ENCODE assay signal across 8 mouse cellular contexts in genomic region chr1:155491205-155492026, GRCm38 (mm10).
DNase-seq lines count a peak whose midpoint lies in the region; ATAC-seq lines count a peak whose summit lies in the region.

No protein-coding gene starts in this region.

- H3K4me1 ChIP-seq in kidney, embryonic 14.5 days (ENCODE audit: control insufficient read depth, insufficient read depth, low read length), result peaks cover 4% of the 10 kb centered on the region; the same call in 1 of the 2 replicates
- peaks cover 2% of the 10 kb centered on the region; the same call in 1 of the 2 replicates for H3K4me1 ChIP-seq in forebrain, embryonic 11.5 days (replicated peaks; ENCODE audit: control insufficient read depth, insufficient read depth, low read length)
- peaks cover 9% of the 10 kb centered on the region; the same call in 1 of the 2 replicates for H3K4me1 ChIP-seq in neural tube, embryonic 14.5 days (ENCODE audit: control insufficient read depth, insufficient read depth, low read length)

- WGBS in kidney, embryonic 14.5 days, result 32% methylated on average over 24 of the region's 24 CpGs
- WGBS in forebrain, embryonic 11.5 days, result 19% methylated on average over 24 of the region's 24 CpGs
- WGBS in neural tube, embryonic 14.5 days, result 11% methylated on average over 24 of the region's 24 CpGs

- peak overlapping the region; percentile 34 for H3K4me2 ChIP-seq in kidney, embryonic 14.5 days (replicated peaks; ENCODE audit: low read depth, low read length)
- H3K4me2 ChIP-seq in forebrain, embryonic 11.5 days (ENCODE audit: low read depth, low read length, severe bottlenecking), result peak overlapping the region; percentile 43
- peak overlapping the region; percentile 26 for H3K4me2 ChIP-seq in neural tube, embryonic 14.5 days (ENCODE audit: low read depth, low read length)

- no peak overlapping the region for H3K9ac ChIP-seq in kidney, embryonic 14.5 days (ENCODE audit: low read depth, low read length)
- H3K9ac ChIP-seq in forebrain, embryonic 11.5 days (ENCODE audit: low read length), result peak overlapping the region; percentile 14; the same call in 1 of the 2 replicates
- H3K9ac ChIP-seq in neural tube, embryonic 14.5 days (replicated peaks; ENCODE audit: low read depth, low read length), result no peak overlapping the region; the same call in 1 of the 2 replicates

- H3K9me3 ChIP-seq in kidney, embryonic 14.5 days (ENCODE audit: control insufficient read depth, low read length), result no peaks in the 10 kb centered on the region
- H3K9me3 ChIP-seq in forebrain, embryonic 11.5 days (ENCODE audit: control insufficient read depth, low read length), result no peaks in the 10 kb centered on the region
- no peaks in the 10 kb centered on the region for H3K9me3 ChIP-seq in neural tube, embryonic 14.5 days (ENCODE audit: control insufficient read depth, low read length)

- ATAC-seq in kidney, embryonic 14.5 days (ENCODE audit: low FRiP score, low TSS enrichment), result peak; percentile 71; the same call in 1 of the 2 replicates
- peak; percentile 70 for ATAC-seq in forebrain, embryonic 11.5 days (replicated peaks; ENCODE audit: low FRiP score)
- ATAC-seq in neural tube, embryonic 14.5 days (ENCODE audit: low read depth), result peak; percentile 65; the same call in 1 of the 2 replicates

- no peaks in the 10 kb centered on the region for H3K27me3 ChIP-seq in kidney, embryonic 14.5 days (ENCODE audit: control insufficient read depth, insufficient read depth, low read length)
- H3K27me3 ChIP-seq in forebrain, embryonic 11.5 days (ENCODE audit: control insufficient read depth, insufficient read depth, low read length), result no peaks in the 10 kb centered on the region
- no peaks in the 10 kb centered on the region for H3K27me3 ChIP-seq in neural tube, embryonic 14.5 days (ENCODE audit: control insufficient read depth, insufficient read depth, low read length)

- no peak overlapping the region for H3K4me3 ChIP-seq in kidney, embryonic 14.5 days (ENCODE audit: low read length)
- peak overlapping the region; percentile 8; the same call in 1 of the 2 replicates for H3K4me3 ChIP-seq in forebrain, embryonic 11.5 days (ENCODE audit: low read depth, low read length)
- no peak overlapping the region for H3K4me3 ChIP-seq in neural tube, embryonic 14.5 days (ENCODE audit: low read depth, low read length)

- DNase-seq in kidney, adult 8-10 months, result no peak
- DNase-seq in forebrain, embryonic 11.5 days (ENCODE audit: low spot score), result no peak
- DNase-seq in kidney, postnatal 14 days, result peak; percentile 51
- DNase-seq in Muller cell, postnatal 12 days (ENCODE audit: inconsistent ontology term), result no peak
- no peak for DNase-seq in left cerebral cortex, adult 9 months (ENCODE audit: low spot score in 2 of 2)
- no peak for DNase-seq in gastrocnemius, postnatal 25 days

- H3K36me3 ChIP-seq in kidney, embryonic 14.5 days (ENCODE audit: control insufficient read depth, insufficient read depth, low read length), result no peaks in the 10 kb centered on the region
- no peaks in the 10 kb centered on the region for H3K36me3 ChIP-seq in forebrain, embryonic 11.5 days (ENCODE audit: control insufficient read depth, insufficient read depth, low read length)
- H3K36me3 ChIP-seq in neural tube, embryonic 14.5 days (ENCODE audit: control insufficient read depth, insufficient read depth, low read length), result no peaks in the 10 kb centered on the region

- no peak overlapping the region for H3K27ac ChIP-seq in kidney, embryonic 14.5 days (ENCODE audit: low read depth, low read length)
- no peak overlapping the region for H3K27ac ChIP-seq in forebrain, embryonic 11.5 days (ENCODE audit: low read depth, low read length)
- H3K27ac ChIP-seq in neural tube, embryonic 14.5 days (ENCODE audit: low read depth, low read length), result peak overlapping the region; percentile 44; the same call in 1 of the 2 replicates
